Comparison of ENCODE assay signal across 8 mouse cellular contexts in genomic region chr16:94525955-94526343, GRCm38 (mm10). TPM values are rescaled to one million over a fixed set of nuclear protein-coding genes. Genes with fewer than 3 reads are reported as not detected.
DNase-seq lines count a peak whose midpoint lies in the region; ATAC-seq and TF ChIP-seq lines count a peak whose summit lies in the region.

No protein-coding gene starts in this region.

- peak overlapping the region; percentile 95 for H3K27ac ChIP-seq in heart, embryonic 10.5 days
- peak overlapping the region; percentile 97 for H3K27ac ChIP-seq in forebrain, embryonic 15.5 days (replicated peaks)
- peak overlapping the region; percentile 98 for H3K27ac ChIP-seq in liver, postnatal 0 days (ENCODE audit: low read depth)

- H3K27me3 ChIP-seq in heart, embryonic 10.5 days (ENCODE audit: insufficient read depth, poor library complexity, severe bottlenecking), result no peaks in the 10 kb centered on the region
- H3K27me3 ChIP-seq in E14TG2a.4 (ENCODE audit: insufficient read depth, low read length), result no peaks in the 10 kb centered on the region
- H3K27me3 ChIP-seq in forebrain, embryonic 15.5 days, result no peaks in the 10 kb centered on the region
- no peaks in the 10 kb centered on the region for H3K27me3 ChIP-seq in liver, postnatal 0 days (ENCODE audit: insufficient read depth, low read length)

- WGBS in heart, embryonic 10.5 days, result under 1% methylated on average over 24 of the region's 24 CpGs
- 0% methylated on average over 24 of the region's 24 CpGs for WGBS in forebrain, embryonic 15.5 days
- 0% methylated on average over 24 of the region's 24 CpGs for WGBS in liver, postnatal 0 days (ENCODE audit: insufficient replicate concordance)

- H3K36me3 ChIP-seq in heart, embryonic 10.5 days, result 0 out of 2 replicates have a peak, but pooled peaks cover 2% of the 10 kb centered on the region
- peaks cover 13% of the 10 kb centered on the region; the same call in 1 of the 2 replicates for H3K36me3 ChIP-seq in E14TG2a.4 (ENCODE audit: insufficient read depth, low read length)
- no peaks in the 10 kb centered on the region for H3K36me3 ChIP-seq in forebrain, embryonic 15.5 days
- no peaks in the 10 kb centered on the region for H3K36me3 ChIP-seq in liver, postnatal 0 days (replicated peaks; ENCODE audit: insufficient read depth, low read length)

- TF ChIP-seq EP300 in liver, postnatal 0 days (IDR thresholded peaks at IDR 0.05; ENCODE audit: low read depth), result no peak

- peak; percentile 76 for ATAC-seq in forebrain, embryonic 15.5 days (replicated peaks)
- ATAC-seq in liver, postnatal 0 days, result peak; percentile 25

- peaks cover 31% of the 10 kb centered on the region for H3K4me1 ChIP-seq in heart, embryonic 10.5 days
- peaks cover 35% of the 10 kb centered on the region for H3K4me1 ChIP-seq in E14TG2a.4 (replicated peaks; ENCODE audit: low read depth, low read length)
- H3K4me1 ChIP-seq in forebrain, embryonic 15.5 days, result peaks cover 31% of the 10 kb centered on the region
- peaks cover 37% of the 10 kb centered on the region for H3K4me1 ChIP-seq in liver, postnatal 0 days (ENCODE audit: insufficient read depth)

- DNase-seq in heart, embryonic 10.5 days (ENCODE audit: low spot score), result no peak
- no peak for DNase-seq in heart, adult 18-20 months
- no peak for DNase-seq in liver, postnatal 0 days
- DNase-seq in adrenal gland, postnatal 4 days (ENCODE audit: low spot score in 2 of 2), result no peak
- DNase-seq in right cerebral cortex, postnatal 36 days (ENCODE audit: low spot score in 2 of 2), result no peak
- DNase-seq in kidney, adult 18-20 months, result no peak

- peak overlapping the region; percentile 79 for H3K4me2 ChIP-seq in forebrain, embryonic 15.5 days (replicated peaks)
- H3K4me2 ChIP-seq in liver, postnatal 0 days (ENCODE audit: low read depth, low read length), result peak overlapping the region; percentile 87

- H3K9me3 ChIP-seq in heart, embryonic 10.5 days, result no peaks in the 10 kb centered on the region
- no peaks in the 10 kb centered on the region for H3K9me3 ChIP-seq in E14TG2a.4 (ENCODE audit: low read length)
- no peaks in the 10 kb centered on the region for H3K9me3 ChIP-seq in forebrain, embryonic 15.5 days
- H3K9me3 ChIP-seq in liver, postnatal 0 days (ENCODE audit: low read length), result no peaks in the 10 kb centered on the region

- H3K4me3 ChIP-seq in heart, embryonic 10.5 days, result peak overlapping the region; percentile 87
- H3K4me3 ChIP-seq in E14TG2a.4 (replicated peaks; ENCODE audit: low read length), result peak overlapping the region; percentile 94
- peak overlapping the region; percentile 95 for H3K4me3 ChIP-seq in forebrain, embryonic 15.5 days
- H3K4me3 ChIP-seq in liver, postnatal 0 days (ENCODE audit: low read depth, low read length), result peak overlapping the region; percentile 93

- TF ChIP-seq CTCF in E14TG2a.4 (conservative IDR thresholded peaks at IDR 0.05; ENCODE audit: low read length), result no peak
- no peak for TF ChIP-seq CTCF in liver, postnatal 0 days (IDR thresholded peaks at IDR 0.05; ENCODE audit: low read depth)

- peak overlapping the region; percentile 87 for H3K9ac ChIP-seq in forebrain, embryonic 15.5 days (replicated peaks)
- H3K9ac ChIP-seq in liver, postnatal 0 days (replicated peaks), result peak overlapping the region; percentile 90

RNA-seq across cellular contexts. Expression of gene Vps26c, which starts 0.7 kb away (rescaled TPM):
- polyA plus RNA-seq in heart, embryonic 10.5 days (2016; fragmentation: Nextera tagmentation; extraction: Ambion mirVana), result 60.0 and 61.4 TPM in 2 replicates
- 10 to 100 TPM; 20.7 to 21.7 TPM for total RNA-seq in heart, adult 18-20 months (2021)
- polyA plus RNA-seq in forebrain, embryonic 15.5 days (2015; fragmentation: Nextera tagmentation; extraction: Ambion mirVana), result 76.1 and 78.8 TPM in 2 replicates
- 16.0 and 16.4 TPM in 2 replicates for polyA plus RNA-seq in liver, postnatal 0 days (2015; fragmentation: Nextera tagmentation; extraction: Ambion mirVana)
- total RNA-seq in adrenal gland, postnatal 4 days (2021), result 10 to 100 TPM; 54.8 to 62.6 TPM

RNA-seq across cellular contexts. Expression of gene Dyrk1a, which starts 43.9 kb away (rescaled TPM):
- polyA plus RNA-seq in heart, embryonic 10.5 days (2016; fragmentation: Nextera tagmentation; extraction: Ambion mirVana), result 7.7 and 8.1 TPM in 2 replicates
- 10 to 100 TPM; 64.8 to 73.1 TPM for total RNA-seq in heart, adult 18-20 months (2021)
- polyA plus RNA-seq in forebrain, embryonic 15.5 days (2015; fragmentation: Nextera tagmentation; extraction: Ambion mirVana), result 12.3 and 12.8 TPM in 2 replicates
- polyA plus RNA-seq in liver, postnatal 0 days (2015; fragmentation: Nextera tagmentation; extraction: Ambion mirVana), result 3.7 and 3.9 TPM in 2 replicates
- 10 to 100 TPM; 86.3 to 92.5 TPM for total RNA-seq in adrenal gland, postnatal 4 days (2021)
